Mouse (Mus musculus) gastrocnemius, postnatal 25 days (tissue): ENCODE measurements at regions not wholly inside any gene's neighbourhood (a gene's known extent, or its start where the extent isn't known, plus 50 kb on each side); places are given as distances from the start of the nearest gene placed in this dataset.
"Not testable (repeated sequence)": the region's sequence is repeated elsewhere in the genome, so short reads cannot be mapped to it uniquely, and the experiment has no call there.

ENCODE experiments used
- DNase-seq: peaks from one replicate; pipeline ENCODE4 v3.0.0; 2022

GRCm38 (mm10) chr12:117380836-117381235 is 135.4 kb upstream of the Rapgef5 start:
- DNase-seq: no peak

DNA sequence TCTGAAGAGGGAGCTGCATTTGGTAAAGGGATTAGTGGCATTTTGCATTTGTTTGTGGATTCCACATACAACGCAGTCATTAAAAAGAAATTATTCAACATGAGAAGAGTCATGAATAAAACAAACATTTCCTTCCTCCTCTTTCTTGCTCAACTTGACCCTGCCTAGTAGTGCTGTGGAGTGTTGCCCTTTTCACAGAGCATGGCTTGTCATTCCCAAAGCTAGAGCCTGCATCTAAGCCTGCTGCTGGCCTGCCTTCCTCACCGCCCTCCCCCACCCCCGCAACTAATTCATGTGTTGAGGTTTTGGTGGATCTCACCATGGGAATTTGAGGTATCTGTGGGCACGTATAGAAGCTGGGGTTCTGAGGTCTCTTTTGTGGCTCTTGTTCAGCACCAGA is 133.6 kb upstream of the Rapgef5 start:
- not testable (repeated sequence) for DNase-seq

GRCm38 (mm10) chr12:117385072-117385666 is 131.1 kb upstream of the Rapgef5 start:
- peak; percentile 24 for DNase-seq

DNA sequence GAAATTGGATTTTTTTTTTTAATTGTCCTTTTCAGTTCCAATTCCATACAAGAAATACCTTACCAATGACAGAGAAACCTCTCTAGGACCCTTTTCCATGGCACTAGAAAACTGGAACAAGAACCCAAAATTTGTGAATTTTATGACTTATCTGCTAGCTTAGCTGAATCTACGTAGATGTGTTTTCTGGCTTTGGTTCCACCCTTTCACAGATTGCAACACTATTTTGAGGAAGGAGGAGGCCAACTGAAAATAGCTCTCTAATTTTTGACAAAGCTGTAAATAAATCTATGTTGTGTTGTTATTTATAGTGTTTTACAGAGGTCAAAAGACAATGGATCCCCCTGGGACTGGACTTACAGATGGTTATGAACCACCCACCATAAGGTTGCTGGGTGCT is 130.6 kb upstream of the Rapgef5 start:
- no peak for DNase-seq

- no peak for DNase-seq
Measured at GRCm38 (mm10) chr12:117386957-117387356, 129.3 kb upstream of the Rapgef5 start.

- no peak for DNase-seq
Measured at GRCm38 (mm10) chr12:117389516-117390347, 126.5 kb upstream of the Rapgef5 start.

DNA sequence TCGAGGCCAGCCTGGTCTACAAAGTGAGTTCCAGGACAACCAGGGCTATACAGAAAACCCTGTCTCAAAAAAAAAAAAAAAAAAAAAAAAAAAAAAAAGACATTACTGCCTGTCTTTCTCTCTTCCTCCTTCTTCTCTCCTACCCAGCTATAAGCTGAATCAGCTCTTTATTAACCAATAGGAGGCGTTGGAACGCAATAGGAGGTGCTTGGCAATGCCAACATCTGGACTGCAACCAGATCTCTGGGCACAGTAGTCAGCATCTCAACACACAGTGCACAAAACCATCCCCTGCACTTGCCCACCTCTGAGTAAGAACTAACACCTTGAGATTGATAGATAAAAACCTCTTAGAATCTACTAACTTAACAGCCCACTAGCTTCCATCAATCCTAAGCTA is 118.8 kb upstream of the Rapgef5 start:
- DNase-seq: no peak

- no peak for DNase-seq
Measured at GRCm38 (mm10) chr12:117403513-117404156, 112.6 kb upstream of the Rapgef5 start.

DNA sequence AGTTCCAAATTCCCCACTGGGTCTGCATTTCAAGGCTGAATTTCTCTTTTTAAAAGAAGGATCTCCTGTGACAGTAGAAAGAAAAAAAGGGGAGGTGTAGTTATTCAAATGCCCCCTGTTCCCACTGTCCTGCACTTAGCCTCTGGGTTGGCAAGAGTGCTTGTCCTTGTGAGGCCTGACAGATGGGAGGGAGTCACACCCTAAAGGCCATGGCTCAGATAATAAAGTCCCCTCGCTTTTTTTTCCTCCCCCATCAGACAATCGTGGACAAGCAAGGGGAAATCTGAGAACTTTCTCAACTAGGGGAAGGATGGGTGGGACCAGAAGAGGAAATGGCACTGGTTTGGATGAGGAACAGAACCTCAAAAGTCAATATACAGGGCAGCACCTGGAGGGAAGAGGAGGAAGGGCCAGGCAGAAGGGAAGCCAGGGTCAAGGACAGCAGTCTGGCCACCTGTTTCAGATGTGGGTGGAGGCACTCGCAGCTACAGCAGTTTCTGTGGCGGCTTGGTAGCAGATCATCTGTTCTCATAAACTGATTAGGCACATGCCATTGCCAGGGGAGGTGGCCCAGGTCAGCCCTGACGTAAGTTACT is 112.0 kb upstream of the Rapgef5 start:
- DNase-seq: peak; percentile 12

- DNase-seq: no peak
Measured at GRCm38 (mm10) chr12:117406832-117407231, 109.4 kb upstream of the Rapgef5 start.

GRCm38 (mm10) chr12:117410604-117411003 is 105.7 kb upstream of the Rapgef5 start:
- DNase-seq: no peak

DNA sequence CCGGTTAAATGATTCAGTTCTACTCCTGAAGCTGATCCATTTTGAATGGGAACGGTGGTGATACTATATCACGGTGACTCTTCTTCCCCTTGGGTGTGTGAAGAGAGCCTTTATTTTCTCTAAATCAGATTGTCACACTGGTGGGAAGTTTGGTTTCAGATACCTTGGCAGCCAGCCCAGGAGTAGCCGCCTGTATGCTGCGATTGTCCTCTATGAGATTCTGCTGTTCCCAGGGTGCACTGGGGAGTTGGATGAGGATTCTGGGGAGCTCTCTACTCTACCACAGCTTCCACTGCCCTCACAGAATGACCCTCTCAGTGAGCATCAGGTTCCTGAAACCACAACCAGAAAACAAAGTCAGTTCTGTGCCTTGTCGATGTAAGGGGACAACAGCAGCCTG is 104.0 kb upstream of the Rapgef5 start:
- no peak for DNase-seq

- no peak for DNase-seq
Measured at GRCm38 (mm10) chr12:117412779-117413505, 103.3 kb upstream of the Rapgef5 start.

- no peak for DNase-seq
Measured at GRCm38 (mm10) chr12:117414020-117414419, 102.3 kb upstream of the Rapgef5 start.

- DNase-seq: no peak
Measured at GRCm38 (mm10) chr12:117415146-117415545, 101.1 kb upstream of the Rapgef5 start.

DNA sequence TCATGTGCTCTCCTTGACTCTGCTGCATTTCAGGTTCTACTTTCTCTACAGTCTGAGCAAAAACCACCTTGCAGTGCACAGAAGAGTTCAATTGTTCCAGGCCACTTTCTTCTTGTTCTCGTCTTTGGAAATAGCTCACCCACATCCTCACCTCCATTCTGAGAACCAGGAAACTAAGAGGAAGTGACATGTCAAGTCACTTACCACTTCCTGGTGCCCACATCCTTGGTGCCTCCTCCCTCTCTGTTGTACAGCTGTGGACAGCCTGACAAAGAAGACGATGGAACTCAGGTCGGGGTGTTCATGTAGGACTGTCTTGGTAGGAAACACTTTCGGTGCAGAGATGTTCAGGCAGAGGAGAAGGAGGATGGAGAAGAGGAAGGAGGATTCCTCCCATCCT is 98.3 kb upstream of the Rapgef5 start:
- no peak for DNase-seq

DNA sequence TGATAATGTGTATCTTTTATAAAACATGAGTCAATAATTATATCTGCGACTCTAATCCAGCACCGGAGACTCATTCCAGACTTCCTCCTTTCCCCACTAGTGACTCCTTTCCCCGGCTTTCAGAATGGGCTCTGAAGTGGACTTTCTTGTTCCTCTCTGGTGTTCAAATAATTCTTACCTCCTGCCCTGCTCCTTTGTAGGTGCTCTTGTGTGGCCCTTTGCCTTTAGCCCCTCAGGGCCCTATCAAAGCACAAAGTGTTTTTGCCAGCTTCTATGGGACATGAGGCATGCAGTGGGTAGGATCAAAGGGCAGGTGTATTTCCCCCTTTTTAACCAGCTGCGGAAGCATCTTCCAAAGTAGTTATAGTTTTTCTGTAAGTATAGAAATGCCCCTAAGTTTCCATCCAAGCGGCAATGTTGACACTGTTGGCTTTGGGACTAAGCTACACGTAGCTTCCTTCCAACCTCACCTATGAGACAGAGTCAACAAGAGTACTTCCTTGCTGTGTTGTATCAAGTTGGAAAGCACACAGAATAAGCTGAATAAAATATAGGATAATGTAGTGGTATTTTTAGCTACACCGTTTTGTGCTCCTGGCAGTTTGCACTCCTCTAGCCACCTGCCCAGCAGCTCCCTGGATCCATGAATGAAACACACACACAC is 93.8 kb upstream of the Rapgef5 start:
- DNase-seq: no peak

DNA sequence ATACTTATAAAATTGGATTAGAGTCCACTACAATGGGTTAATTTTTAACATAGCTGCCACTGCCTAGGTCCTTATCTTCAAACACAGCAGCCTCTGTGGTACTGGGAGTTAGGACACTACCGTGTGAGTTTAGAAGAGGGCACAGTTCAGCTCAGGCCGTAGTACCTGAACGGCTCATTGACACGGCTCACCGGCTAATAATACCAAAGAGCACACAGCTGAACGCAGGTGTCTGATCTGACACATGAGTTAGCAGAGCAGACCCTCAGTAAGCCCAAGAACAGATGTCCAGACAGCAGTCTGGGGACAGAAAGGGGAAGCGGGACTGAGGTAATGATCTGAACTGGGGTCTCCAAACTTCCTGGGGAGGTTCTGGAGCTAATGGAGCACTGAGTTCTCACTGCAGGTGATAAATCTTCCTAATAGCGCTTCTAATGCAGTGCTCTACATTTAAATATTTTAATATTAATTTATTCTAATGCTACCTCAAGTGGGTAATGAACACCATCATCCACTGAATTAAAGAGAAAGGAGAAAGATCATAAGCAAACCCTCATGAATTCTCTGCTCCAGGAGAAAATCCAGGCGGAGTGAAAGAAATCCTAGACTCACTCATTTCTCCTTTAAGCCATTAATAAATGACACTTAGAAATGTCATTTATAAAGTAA is 90.8 kb upstream of the Rapgef5 start:
- DNase-seq: no peak

GRCm38 (mm10) chr12:117427431-117427830 is 88.8 kb upstream of the Rapgef5 start:
- no peak for DNase-seq

- DNase-seq: no peak
Measured at GRCm38 (mm10) chr12:117430886-117431285, 85.4 kb upstream of the Rapgef5 start.

DNA sequence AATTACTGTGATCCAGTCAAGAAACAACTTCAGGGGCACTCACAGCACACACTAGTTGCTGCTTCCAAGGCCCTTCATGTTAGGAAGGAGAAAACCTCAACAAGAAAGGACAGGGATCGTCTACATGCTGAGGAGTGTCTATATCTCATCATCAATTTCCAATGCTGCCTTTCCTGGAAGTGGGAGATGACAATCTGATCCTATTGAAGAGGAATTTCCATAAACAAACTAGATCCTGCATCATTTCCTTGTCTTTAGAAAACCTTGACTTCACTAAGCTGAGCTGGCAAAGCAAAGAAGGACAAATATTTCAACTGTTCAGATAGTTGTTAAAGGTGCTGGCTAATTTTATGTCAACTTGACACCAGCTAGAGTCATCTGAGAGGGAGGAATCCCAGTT is 83.5 kb upstream of the Rapgef5 start:
- no peak for DNase-seq
